In genomic region chr13:104763193-104763592, GRCm38 (mm10) we compare ENCODE assay signal across 15 mouse cellular contexts.
"Had no signal": no experiment of that assay in that cellular context is flagged by ENCODE, and none has a peak within 500 bp of the region (broad histone marks: within the 10 kb centered on the region; RNA-seq: fewer than 3 reads in every experiment).

No protein-coding gene starts in this region.

- H3K27me3 ChIP-seq: limb, embryonic 13.5 days; megakaryocyte, embryonic 14.5 days; midbrain, embryonic 15.5 days; neural tube, embryonic 13.5 days had no signal

- H3K27ac ChIP-seq: limb, embryonic 13.5 days; liver, embryonic 14.5 days; macrophage; midbrain, embryonic 15.5 days; neural tube, embryonic 13.5 days had no signal

- H3K4me1 ChIP-seq: limb, embryonic 13.5 days; megakaryocyte, embryonic 14.5 days; midbrain, embryonic 15.5 days; neural tube, embryonic 13.5 days had no signal

- ATAC-seq: midbrain, embryonic 15.5 days had no signal

- H3K4me3 ChIP-seq: limb, embryonic 13.5 days; megakaryocyte, embryonic 14.5 days; midbrain, embryonic 15.5 days; neural tube, embryonic 13.5 days had no signal

- H3K36me3 ChIP-seq: limb, embryonic 13.5 days; midbrain, embryonic 15.5 days; neural tube, embryonic 13.5 days had no signal

- DNase-seq: kidney, adult 9 months; kidney, postnatal 14 days; left cerebral cortex, postnatal 4 days; lung, adult 18-20 months; lung, postnatal 10 days; retina, postnatal 1 day; right cerebral cortex, postnatal 14 days; thymus, adult 18-20 months; thymus, postnatal 36 days had no signal
